Mouse (Mus musculus): ENCODE data around the gene Zfp114. TPM values are rescaled to one million over a fixed set of nuclear protein-coding genes. Genes with fewer than 3 reads are reported as not detected.

Zfp114 gene
- total and polyA plus RNA-seq, 3 experiments = 0.04 to 0.38 (median 0.37) TPM

Other genes with a start within 250 kb of the Zfp114 start
- not detected for gene Vmn1r179, start 248.1 kb upstream of the Zfp114 start, total RNA-seq (2021)
- not detected in 2 replicates for gene Vmn1r179, start 248.1 kb upstream of the Zfp114 start, polyA plus RNA-seq (2012; rRNA removed)
- not detected for gene Vmn1r180, start 224.4 kb upstream of the Zfp114 start, total RNA-seq (2021)
- not detected in 2 replicates for gene Vmn1r180, start 224.4 kb upstream of the Zfp114 start, polyA plus RNA-seq (2012; rRNA removed)
- not detected for gene Vmn1r181, start 200.4 kb upstream of the Zfp114 start, total RNA-seq (2021)
- gene Vmn1r181, start 200.4 kb upstream of the Zfp114 start, polyA plus RNA-seq (2012; rRNA removed) = not detected in 2 replicates
- not detected for gene V1rd19, start 173.4 kb upstream of the Zfp114 start, total RNA-seq (2021)
- gene V1rd19, start 173.4 kb upstream of the Zfp114 start, polyA plus RNA-seq (2012; rRNA removed) = not detected in 2 replicates
- not detected for gene Vmn1r183, start 121.8 kb upstream of the Zfp114 start, total RNA-seq (2021)
- gene Vmn1r183, start 121.8 kb upstream of the Zfp114 start, polyA plus RNA-seq (2012; rRNA removed) = not detected in 2 replicates
- 10 to 100 TPM; 21.7 to 26.3 TPM for gene Zfp180, start 93.1 kb upstream of the Zfp114 start, total RNA-seq (2021)
- gene Zfp180, start 93.1 kb upstream of the Zfp114 start, polyA plus RNA-seq (2012; rRNA removed) = 11.3 and 17.9 TPM in 2 replicates
- 1 to 10 TPM; 3.1 to 4.1 TPM for gene Zfp112, start 62.7 kb upstream of the Zfp114 start, total RNA-seq (2021)
- gene Zfp112, start 62.7 kb upstream of the Zfp114 start, polyA plus RNA-seq (2012; rRNA removed) = 1.8 and 2.2 TPM in 2 replicates
- gene Zfp235, start 40.9 kb upstream of the Zfp114 start, total RNA-seq (2021) = 1 to 10 TPM; 9.4 to 9.7 TPM
- 2.6 and 4.2 TPM in 2 replicates for gene Zfp235, start 40.9 kb upstream of the Zfp114 start, polyA plus RNA-seq (2012; rRNA removed)
- 1 to 10 TPM; 6.6 to 9.4 TPM for gene Zfp111, start 36.4 kb downstream of the Zfp114 start, total RNA-seq (2021)
- 0.58 and 0.70 TPM in 2 replicates for gene Zfp111, start 36.4 kb downstream of the Zfp114 start, polyA plus RNA-seq (2012; rRNA removed)
- gene Zfp109, start 62.5 kb downstream of the Zfp114 start, total RNA-seq (2021) = 1 to 10 TPM; 4.1 to 4.3 TPM
- gene Zfp109, start 62.5 kb downstream of the Zfp114 start, polyA plus RNA-seq (2012; rRNA removed) = 0.54 and 0.65 TPM in 2 replicates
- 1 to 10 TPM; 2.2 to 3.7 TPM for gene Zfp108, start 79.7 kb downstream of the Zfp114 start, total RNA-seq (2021)
- gene Zfp108, start 79.7 kb downstream of the Zfp114 start, polyA plus RNA-seq (2012; rRNA removed) = 0.35 and 0.44 TPM in 2 replicates
- 1 to 10 TPM; 4.1 to 4.3 TPM for gene Zfp93, start 95.4 kb downstream of the Zfp114 start, total RNA-seq (2021)
- 1.1 and 1.3 TPM in 2 replicates for gene Zfp93, start 95.4 kb downstream of the Zfp114 start, polyA plus RNA-seq (2012; rRNA removed)
- gene Zfp61, start 126.2 kb downstream of the Zfp114 start, total RNA-seq (2021) = 1 to 10 TPM; 7.0 to 9.6 TPM
- gene Zfp61, start 126.2 kb downstream of the Zfp114 start, polyA plus RNA-seq (2012; rRNA removed) = 2.0 and 2.6 TPM in 2 replicates
- 1 to 10 TPM; 3.1 to 5.5 TPM for gene Zfp94, start 141.6 kb downstream of the Zfp114 start, total RNA-seq (2021)
- gene Zfp94, start 141.6 kb downstream of the Zfp114 start, polyA plus RNA-seq (2012; rRNA removed) = 4.3 and 4.6 TPM in 2 replicates
- gene Tescl, start 158.9 kb downstream of the Zfp114 start, total RNA-seq (2021) = 1 to 10 TPM in 1 of 2 experiments, under 1 TPM in 1; 0.58 to 1.2 TPM
- 1.2 and 1.8 TPM in 2 replicates for gene Tescl, start 158.9 kb downstream of the Zfp114 start, polyA plus RNA-seq (2012; rRNA removed)
- not detected for gene Lypd5, start 174.1 kb downstream of the Zfp114 start, total RNA-seq (2021)
- gene Lypd5, start 174.1 kb downstream of the Zfp114 start, polyA plus RNA-seq (2012; rRNA removed) = not detected in 2 replicates
- under 1 TPM; 0.37 to 0.97 TPM for gene Kcnn4, start 195.2 kb downstream of the Zfp114 start, total RNA-seq (2021)
- 2.1 and 3.0 TPM in 2 replicates for gene Kcnn4, start 195.2 kb downstream of the Zfp114 start, polyA plus RNA-seq (2012; rRNA removed)
- 10 to 100 TPM; 19.7 to 20.2 TPM for gene Smg9, start 224.6 kb downstream of the Zfp114 start, total RNA-seq (2021)
- 45.8 and 46.0 TPM in 2 replicates for gene Smg9, start 224.6 kb downstream of the Zfp114 start, polyA plus RNA-seq (2012; rRNA removed)